Mouse (Mus musculus) layer of hippocampus, postnatal 25 days (tissue): ENCODE measurements at regions not wholly inside any gene's neighbourhood (a gene's known extent, or its start where the extent isn't known, plus 50 kb on each side); places are given as distances from the start of the nearest gene placed in this dataset.

ENCODE experiments used
- DNase-seq, 2 experiments: peaks; one replicate each; pipeline ENCODE4 v3.0.0; 2022; ENCODE audit warnings: mixed read lengths in 2 of 2, low spot score in 1 of 2; ENCODE audit errors: extremely low spot score in 1 of 2

DNA sequence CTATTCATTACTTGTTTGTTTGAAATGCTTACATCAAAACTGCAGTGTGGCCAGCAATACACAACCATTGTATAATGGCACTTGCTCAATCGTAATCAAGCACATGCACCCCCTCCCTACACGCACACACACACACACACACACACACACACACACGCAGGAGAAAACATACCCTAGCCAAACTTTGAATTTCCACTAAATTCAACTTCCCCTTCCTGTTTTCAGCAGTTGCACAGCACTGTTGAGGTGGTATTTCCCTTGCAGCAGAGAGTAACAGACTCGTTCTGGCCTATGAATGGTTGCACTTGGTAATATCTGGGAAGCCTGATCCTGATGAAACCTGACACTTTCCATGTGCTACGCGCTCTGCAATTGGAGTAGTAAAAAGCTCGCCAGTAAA is 173.8 kb downstream of the Rap2a start:
- no peak for DNase-seq

DNA sequence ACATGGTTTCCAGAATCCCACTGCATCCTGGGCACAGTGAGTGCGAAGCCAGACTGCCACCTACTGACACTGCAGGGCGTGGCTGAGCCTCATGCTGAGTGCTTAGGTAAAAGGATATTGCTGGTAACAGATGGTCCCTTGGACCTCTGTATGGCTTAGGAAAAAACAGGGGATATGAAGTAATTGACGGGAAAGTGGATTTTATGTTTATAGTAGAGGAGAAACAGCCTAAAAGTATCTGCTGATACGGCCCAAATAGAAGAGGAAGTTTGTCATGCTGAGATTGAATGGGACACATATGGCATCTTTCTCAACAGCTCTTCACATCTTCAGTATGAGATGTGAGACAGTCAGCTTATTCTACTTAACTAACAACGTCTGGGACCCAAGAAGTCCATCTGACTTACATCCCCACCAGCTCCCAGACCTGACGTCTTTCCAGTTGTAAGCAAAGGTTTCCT is 182.1 kb downstream of the Rap2a start:
- DNase-seq, result peak; percentile 19 to 58

DNA sequence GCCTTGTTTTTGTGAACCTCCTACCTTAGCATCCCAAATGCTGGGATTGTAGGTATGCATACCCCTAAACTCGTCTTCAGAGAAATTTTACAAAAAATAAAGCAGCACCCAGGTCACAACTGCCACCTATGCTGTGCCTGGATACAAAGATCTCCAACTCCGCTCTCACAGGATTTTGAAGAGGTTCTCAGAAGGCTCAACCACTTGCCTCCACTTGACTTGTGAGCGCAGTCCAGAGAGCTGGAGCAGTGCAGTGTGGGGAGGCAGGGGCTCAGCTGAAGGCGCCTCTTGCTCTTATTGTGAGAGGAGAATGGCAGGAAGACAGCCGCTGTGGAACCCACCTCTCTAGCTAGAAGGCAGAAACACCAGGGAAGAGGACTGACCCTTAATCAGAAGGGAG is 182.9 kb downstream of the Rap2a start:
- DNase-seq, result no peak

DNA sequence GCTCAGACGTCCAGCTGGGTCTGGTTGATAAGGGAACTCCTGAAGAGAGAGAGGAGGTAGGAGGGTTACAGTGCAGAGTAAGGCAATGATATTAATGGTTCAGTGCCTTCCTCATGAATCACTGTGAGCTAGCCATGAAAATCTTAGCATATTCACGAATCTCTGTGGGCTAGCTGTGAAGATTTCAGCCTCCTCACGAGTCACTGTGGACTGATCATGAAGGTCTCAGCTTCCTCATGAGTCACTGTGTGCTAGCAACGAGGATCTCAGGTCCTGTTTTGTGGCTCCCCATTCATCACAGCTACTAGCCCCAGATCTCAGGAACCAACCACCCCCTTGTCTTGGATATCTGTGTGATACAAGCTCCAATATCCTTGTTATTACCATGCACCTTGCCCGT is 191.4 kb downstream of the Rap2a start:
- no peak for DNase-seq

DNA sequence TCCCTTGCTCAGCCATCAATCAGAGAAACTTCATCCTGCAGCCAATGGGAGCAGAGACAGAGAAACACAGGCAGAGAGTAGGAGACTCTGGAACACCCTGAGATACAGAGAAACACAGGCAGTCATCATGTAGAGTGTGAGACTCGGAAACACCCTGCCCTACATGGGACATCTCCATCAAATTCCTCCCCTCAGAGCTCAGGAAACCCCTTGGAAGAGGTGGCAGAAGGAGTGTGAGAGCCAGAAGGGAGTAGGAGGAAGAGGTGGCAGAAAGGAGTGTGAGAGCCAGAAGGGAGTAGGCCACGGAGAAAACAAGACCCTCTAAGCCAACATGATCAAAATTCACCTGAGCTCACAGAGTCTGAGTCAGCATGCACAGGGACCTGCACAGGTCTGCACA is 197.5 kb downstream of the Rap2a start:
- no peak for DNase-seq

DNA sequence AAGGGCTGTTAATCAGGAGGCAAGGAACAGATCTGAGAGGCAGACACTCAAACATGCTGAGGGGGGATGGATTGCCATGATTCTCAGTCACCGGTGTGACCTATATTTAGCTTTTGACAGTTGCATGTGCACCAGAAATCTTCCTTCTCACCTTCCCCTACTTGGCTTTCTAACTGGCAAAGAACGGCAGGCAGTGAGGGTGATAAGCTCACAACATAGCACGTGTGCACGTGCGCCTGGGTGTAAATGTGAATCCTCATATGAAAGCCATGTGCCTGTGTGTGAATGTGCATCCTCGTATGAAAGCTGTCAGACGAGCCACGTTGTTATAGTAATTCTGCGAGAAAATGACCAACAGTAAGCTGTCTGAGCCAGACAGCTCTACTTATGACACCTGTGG is 200.3 kb downstream of the Rap2a start:
- DNase-seq, result no peak

DNA sequence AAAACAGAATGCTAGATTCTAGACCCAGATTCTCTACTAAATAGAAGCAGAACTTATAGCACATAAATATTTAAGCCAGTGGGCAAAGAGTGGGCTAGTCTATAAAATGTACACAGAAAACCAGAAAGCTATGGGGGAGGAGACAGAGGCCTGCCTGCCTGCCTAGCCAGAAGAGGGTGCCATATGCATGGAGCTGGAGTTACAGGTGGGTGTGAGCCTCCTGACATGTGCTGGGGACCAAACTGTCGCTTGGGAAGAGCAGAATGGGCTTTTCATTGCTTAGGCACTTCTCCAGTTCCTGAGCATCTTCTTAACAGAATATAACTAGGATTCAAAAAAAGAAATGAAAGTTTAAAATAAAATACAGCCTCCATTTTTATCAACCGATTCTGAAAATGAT is 200.8 kb downstream of the Rap2a start:
- no peak for DNase-seq

DNA sequence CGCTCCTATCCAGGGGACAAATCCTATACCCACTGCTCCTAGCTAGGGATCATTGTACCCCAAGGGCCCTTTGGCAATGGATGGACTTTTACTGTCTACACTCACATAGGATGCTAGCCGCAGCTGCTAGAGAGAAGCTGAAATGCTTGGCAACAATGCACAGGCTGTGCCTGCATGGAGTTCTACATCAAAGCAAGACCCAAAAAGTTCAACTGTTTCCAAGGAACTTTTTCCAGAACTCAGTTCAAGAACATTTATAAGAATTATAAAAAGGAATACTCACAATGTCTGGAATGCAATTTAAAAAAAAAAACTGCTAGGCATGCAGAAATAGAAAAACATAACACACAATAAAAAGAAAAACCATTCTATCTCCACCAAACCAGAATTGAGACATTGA is 202.0 kb downstream of the Rap2a start:
- DNase-seq, result no peak

DNA sequence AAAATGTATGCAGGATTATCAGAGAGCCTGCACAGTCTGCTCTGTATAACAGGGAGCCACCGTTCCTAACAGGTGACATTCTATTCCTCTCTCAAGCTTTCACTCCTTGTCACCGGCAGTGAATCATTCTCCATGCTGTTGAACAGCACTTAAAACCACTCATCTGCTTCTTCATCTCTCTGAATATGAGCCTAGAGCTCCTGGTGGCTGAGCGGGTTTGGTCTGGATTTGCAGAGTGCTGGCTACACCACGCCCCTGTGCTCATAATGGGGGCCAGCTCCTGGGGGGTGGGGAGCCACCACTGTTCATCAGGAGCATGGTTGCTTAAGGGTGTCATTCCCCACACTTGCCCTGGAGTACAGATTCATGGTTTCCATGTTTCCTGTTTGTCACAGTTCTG is 207.0 kb downstream of the Rap2a start:
- no peak for DNase-seq

DNA sequence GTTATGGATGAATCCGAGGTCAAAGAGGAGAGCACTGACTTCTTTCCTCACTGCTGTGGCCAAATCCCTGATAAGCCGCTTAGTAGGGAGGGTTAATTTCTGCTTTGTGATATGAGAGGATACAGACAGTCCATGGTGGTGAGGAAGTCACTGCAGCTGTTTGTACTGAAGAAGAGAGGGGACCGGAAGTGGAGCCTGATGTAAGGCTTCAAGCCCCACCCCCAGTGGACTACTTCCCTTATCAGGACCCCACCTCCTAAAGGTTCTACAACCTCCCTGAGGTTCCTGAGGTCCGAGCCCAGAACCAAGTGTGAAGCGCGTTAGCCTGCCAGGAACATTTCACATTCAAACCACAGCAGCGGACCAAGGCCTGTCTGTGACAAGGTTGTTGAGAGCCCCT is 207.6 kb downstream of the Rap2a start:
- no peak for DNase-seq

DNA sequence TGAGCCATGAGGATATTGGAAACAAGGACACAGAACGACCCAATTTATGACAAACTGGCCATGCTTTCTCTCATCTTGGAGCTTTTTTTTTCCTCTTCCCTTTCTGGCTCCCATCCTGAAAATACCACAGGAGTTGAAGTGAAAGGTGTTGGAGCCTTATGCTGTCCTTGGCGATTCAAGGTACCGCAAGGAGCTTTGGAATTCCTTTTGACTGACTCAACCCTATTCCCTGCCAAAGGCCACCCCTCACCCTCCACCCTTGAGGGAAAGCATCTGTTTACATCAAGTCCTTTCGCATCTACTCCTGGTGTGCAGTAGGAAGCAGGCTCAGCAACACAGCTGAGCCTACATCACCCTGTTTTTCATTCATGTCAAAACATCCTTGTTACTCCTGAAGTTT is 208.5 kb downstream of the Rap2a start:
- no peak for DNase-seq

DNA sequence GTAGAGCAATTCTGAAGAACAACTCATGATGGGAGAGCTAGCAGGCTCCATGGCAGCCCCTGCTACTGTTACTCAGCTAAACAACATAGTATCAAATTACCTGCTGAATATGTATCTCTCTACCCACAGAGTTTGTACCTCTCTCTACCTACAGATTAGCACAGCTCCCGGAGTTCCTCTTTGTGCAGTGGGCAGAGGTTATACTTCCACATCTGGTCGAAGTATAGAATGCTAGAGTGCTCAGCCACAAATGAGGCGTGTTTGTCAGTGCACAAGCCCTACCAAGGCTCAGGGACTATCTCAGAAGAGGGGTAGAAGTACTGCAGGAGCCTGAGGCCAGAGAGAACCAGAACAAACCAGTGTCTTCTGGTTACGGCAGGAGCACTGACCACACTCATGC is 211.6 kb upstream of the Ipo5 start:
- DNase-seq, result no peak

DNA sequence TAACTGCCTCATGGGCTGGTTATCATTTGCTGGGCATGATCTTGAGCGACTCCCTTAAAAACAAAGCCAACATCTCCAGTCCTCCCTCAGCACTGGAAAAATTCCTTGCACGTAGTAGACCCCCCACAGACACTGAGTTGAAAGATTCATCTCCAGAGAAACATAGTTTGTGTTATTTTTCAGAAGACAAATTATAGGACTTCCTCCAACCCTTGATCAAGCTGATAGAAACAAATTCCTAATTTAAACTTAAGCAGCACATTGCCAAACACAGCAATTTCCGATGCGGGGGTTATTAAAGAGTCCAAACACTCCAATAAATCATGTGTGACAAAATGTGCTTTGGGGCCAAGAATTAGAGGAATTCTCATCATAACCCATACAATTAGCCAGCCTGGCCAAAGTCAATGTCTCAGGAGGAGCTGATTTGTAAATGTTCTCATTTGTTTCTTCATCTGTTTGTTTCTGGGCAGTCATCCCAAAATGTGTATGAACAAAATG is 205.7 kb upstream of the Ipo5 start:
- DNase-seq, result no peak

DNA sequence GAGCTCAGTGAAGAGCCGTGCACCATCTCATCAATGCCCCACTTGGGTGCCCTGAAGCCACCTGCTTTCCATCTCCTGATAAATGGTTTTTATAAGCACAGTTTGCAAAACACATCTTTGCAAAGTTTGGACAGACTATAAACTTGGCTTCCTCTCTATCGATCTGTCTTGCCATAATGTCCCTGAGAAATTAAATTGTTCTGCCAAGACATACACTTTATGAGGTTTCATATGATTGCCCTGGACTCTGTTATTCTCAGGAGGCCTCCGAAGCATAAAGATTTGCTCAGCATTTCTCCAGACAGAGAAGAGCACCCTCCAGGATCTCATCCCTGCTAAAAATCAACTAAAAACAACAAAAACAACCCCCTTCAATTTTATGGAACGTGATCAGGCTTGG is 200.2 kb upstream of the Ipo5 start:
- DNase-seq, result no peak

DNA sequence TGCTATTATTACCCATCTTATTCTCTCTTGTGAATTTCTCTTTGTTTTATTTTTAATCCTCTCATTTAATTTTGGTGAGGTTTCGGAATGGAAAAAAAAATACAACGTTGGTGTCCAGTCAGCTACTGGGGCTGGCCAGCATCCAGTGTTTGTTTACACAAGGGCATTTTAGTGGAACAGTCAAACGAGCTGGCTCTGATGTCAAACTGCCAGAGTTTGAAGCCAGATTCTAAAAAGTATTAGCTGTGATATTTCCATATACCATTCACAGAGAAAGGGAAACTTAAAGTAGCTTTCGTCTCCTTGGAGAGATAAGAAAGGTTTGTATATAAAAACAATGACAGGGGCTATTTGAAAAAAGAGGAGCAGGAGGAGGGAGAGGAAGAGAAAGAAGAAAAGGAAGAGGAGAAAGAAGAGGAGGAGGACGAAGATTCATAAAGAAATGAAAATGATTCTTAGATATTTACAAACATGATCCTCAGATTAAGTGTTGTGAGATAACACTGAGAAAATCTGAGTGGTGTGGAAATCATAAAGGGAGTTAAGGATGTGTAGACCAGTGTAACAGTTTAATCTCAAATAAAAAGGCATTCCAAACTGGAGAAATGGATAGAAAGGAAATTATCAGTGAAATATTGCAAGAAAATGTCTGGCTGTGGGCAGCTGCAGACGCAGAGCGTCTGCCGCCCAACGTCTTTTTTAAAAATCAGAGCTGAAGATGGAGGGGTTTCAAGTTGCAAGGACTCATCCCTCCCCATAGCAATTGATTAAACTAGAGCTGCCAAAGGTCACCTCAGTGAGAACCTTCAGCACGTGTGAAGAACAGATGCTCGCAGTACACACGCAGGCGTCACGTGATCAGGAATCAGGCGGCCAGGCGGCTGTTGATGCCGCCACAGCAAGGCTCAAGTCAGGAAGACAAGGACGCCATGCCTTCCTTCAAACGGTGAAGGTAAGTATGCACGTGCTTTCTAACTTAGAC is 190.3 kb upstream of the Ipo5 start:
- no peak for DNase-seq

DNA sequence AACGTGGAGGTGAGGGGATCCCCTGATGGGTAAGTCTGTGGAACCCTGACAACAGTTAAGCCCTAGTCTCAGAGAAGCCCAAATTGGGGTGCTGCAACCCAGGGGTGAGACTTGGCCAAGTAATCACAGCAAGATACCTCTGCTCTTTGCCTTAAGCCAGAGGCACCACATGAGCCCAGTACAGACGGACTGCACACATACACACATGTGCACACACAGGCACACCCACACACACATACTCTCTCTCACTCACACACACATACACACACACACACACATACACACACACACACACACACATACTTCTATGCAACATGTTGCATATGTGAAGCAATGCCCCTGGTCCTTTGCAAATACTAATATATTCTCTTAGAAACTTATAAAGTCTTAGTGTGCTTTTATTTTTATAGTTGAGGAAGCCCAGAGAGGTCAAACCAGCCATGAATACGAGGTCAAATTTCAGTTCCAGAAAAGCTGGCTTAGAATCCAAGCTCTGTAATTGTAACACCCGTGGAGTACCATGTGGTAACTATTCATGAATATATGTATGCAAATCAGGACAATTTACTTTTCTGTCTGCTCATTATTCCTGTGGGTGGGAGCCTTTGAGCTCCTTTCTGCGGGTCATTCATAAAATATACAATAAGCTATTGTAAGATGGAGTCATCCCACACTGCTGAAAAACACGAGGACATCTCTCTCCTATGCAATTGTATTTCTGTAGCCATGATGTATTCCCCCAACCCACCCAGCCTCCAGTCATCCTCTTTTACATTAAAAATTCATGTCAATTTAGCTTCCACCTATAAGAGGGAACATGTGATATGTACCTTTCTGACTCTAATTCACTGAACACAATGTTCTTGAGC is 189.2 kb upstream of the Ipo5 start:
- DNase-seq, result no peak

DNA sequence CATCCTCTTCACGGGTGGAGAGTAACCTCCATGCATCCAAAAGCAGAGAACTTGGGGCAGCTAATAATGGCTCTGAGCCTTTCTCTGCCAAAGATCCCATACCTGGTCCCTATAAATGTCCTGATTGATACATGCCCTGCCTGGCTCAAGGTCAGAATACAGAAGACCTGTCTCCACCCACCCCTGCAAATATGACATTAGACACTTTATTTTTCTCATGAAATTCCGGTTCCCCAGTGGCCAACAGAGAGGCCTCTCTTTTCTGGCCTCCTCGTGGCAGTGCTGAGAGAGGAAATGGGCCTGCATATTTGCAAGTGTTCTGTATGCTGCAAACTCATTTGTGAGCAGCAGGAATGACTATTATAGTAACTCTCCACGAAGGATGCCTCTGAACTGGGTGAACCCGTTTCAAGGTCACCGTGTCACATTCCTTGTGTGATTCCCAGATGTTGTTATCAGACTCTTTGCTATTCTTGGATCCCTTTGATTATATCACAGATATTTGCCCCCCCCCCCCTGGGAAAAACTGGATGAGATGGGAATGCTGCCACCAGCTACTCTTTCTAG is 188.4 kb upstream of the Ipo5 start:
- no peak for DNase-seq

DNA sequence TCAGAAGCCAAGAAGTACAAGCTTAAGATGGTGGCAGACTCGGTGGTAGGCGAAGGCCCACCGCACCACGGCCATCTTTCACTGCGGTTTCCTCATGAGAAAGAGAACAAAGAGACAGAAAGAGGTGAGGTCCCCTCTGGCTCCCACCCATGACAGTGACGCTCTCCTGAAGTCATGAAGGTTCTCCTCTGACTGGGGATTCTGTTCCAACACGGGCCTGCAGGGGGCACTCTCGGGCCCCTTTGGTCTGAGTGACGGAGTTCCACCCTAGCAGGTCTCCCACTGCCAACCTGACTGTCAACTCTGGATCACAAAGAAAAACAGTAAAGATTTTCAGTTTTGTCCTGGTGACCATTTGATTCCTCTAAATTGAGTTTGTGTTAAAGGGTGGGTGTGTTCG is 182.9 kb upstream of the Ipo5 start:
- DNase-seq, result no peak

DNA sequence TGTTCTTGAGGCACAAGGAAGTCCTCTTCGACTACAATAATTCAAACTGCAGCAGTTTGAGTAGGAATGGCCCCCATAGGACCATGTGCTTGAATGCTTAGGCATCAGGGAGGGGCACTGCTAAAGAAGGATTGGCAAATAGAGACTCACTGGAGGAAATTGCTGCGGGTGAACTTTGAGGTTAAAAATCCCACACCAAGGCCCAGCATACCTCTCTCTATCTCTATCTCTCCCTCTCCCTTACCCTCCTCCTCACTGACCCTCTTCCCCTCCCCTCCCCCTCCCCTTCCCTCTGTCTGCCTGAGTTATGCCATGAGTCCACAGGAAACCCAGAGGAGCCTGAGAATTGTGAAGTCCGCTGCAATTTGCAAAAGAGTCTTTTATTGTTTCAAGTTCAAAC is 180.8 kb upstream of the Ipo5 start:
- no peak for DNase-seq

DNA sequence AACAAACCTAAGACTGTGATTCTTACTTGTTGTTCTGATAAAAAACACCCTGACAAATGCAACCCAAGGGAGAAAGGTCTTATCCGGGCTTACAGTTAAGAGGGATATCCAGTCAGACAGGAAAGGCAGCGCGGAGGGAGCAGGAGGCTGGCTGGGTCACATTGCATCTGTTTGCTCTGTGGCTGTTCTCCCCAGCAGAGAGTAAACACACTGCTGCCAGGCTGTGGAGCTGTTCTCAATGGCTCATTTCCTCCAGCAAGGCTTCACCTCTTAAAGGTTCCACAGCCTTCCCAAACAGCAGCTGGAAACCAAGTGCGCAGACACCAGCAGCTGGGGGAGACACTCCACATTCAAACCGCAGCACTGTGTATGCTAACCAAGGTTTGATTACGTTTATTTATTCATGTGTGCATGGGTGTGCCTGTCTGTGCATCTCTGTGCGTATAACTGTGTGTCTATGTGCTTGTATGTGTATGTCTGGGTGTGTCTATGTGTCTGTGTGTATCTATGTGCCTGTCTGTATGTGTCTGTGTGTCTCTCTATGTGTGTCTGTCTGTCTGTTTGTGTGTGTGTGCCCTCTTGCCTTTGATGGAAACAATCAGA is 179.2 kb upstream of the Ipo5 start:
- no peak for DNase-seq
